Mouse (Mus musculus) heart, postnatal 0 days (tissue): ENCODE results near the gene Trmt1l. TPM values are rescaled to one million over a fixed set of nuclear protein-coding genes. Genes with fewer than 3 reads are reported as not detected.
A peak's percentile ranks its signal among the peaks of the same experiment; 100 is the strongest.
"Not testable (repeated sequence)": the region's sequence is repeated elsewhere in the genome, so short reads cannot be mapped to it uniquely, and the experiment has no call there.

ENCODE experiments used
- ATAC-seq: fragments of 200-750 bp; cut with Nextera tagmentation; 2 replicates; pipeline ENCODE4 v1.8.0; 2017; ENCODE audit warnings: low read depth, moderate number of reproducible peaks, moderate library complexity; ENCODE audit not compliant: insufficient read depth
- DNase-seq: peaks from one replicate; pipeline ENCODE4 v3.0.0-alpha.2; 2016; ENCODE audit warnings: low spot score
- H3K27ac ChIP-seq: fragments of 300-500 bp; sonication (generic); 2 replicates; pipeline ENCODE4 v1.5.1; 2014; ENCODE audit warnings: low read depth, mild to moderate bottlenecking
- H3K27me3 ChIP-seq: fragments of 300-500 bp; sonication (generic); 2 replicates; pipeline ENCODE4 v1.6.1; 2014; ENCODE audit warnings: low read length, mixed read lengths; ENCODE audit not compliant: control insufficient read depth, insufficient read depth
- H3K36me3 ChIP-seq: fragments of 300-500 bp; sonication (generic); replicated peaks from 2 replicates; pipeline ENCODE4 v1.6.1; 2014; ENCODE audit warnings: low read length, mixed read lengths; ENCODE audit not compliant: control insufficient read depth, insufficient read depth
- H3K4me1 ChIP-seq: fragments of 300-500 bp; sonication (generic); 2 replicates; pipeline ENCODE4 v1.6.1; 2014; ENCODE audit warnings: antibody characterized with exemption; ENCODE audit not compliant: control insufficient read depth, insufficient read depth
- H3K4me2 ChIP-seq: fragments of 300-500 bp; sonication (generic); 2 replicates; pipeline ENCODE4 v1.6.1; 2014; ENCODE audit warnings: low read depth, mild to moderate bottlenecking, low read length, moderate library complexity
- H3K4me3 ChIP-seq: fragments of 300-500 bp; sonication (generic); 2 replicates; pipeline ENCODE4 v1.5.1; 2014; ENCODE audit warnings: low read depth, low read length
- H3K9ac ChIP-seq: fragments of 300-500 bp; sonication (generic); replicated peaks from 2 replicates; pipeline ENCODE4 v1.6.1; 2014; ENCODE audit warnings: low read depth, low read length, mixed read lengths
- H3K9me3 ChIP-seq: fragments of 300-500 bp; sonication (generic); replicated peaks from 2 replicates; pipeline ENCODE4 v1.6.1; 2016; ENCODE audit warnings: low read length; ENCODE audit not compliant: control insufficient read depth
- CTCF ChIP-seq: IDR thresholded peaks from 2 replicates; pipeline ENCODE4 v1.5.1; 2016; ENCODE audit warnings: antibody characterized with exemption, control low read depth, low read depth
- EP300 ChIP-seq: IDR thresholded peaks from 2 replicates; pipeline ENCODE4 v1.6.1; 2016; ENCODE audit warnings: antibody characterized with exemption, low read depth
- WGBS: fragments of 180-500 bp; shearing (Covaris S2); extraction: QIAGEN DNeasy Blood & Tissue Kit; methylation state at CpG from one replicate; pipeline ENCODE4 v1.1.7; 2014; 5-methylcytosine and 5-hydroxymethylcytosine counted together
- polyA plus RNA-seq: library from polyadenylated mRNA; unstranded; fragments of >200 nt; fragmentation: Nextera tagmentation; extraction: Ambion mirVana; gene quantifications from 2 replicates; pipeline ENCODE4 v1.2.1, GENCODE M21; 2015
- total RNA-seq: library from RNA; depleted of rRNA; stranded (reverse); fragments of >200 nt; gene quantifications from 2 replicates; pipeline ENCODE4 v1.2.3, GENCODE M21; 2014; ENCODE audit warnings: low replicate concordance

Trmt1l gene
- total and polyA plus RNA-seq, 2 experiments from 2014 or later, result 12.7 to 24.2 TPM

GRCm38 (mm10) chr1:151457087-151457486 is 28.7 kb downstream of the Trmt1l start:
- TF ChIP-seq EP300, result no peak
- no peak for TF ChIP-seq CTCF
- no peaks in the 10 kb centered on the region for H3K27me3 ChIP-seq
- H3K4me3 ChIP-seq, result no peak overlapping the region
- H3K9me3 ChIP-seq, result no peaks in the 10 kb centered on the region
- no peak overlapping the region for H3K4me2 ChIP-seq
- DNase-seq (no peak), ATAC-seq (no peak)
- 61% methylated on average over 5 of the region's 5 CpGs for WGBS
- H3K4me1 ChIP-seq, result no peaks in the 10 kb centered on the region
- H3K36me3 ChIP-seq, result peaks cover 63% of the 10 kb centered on the region
- no peak overlapping the region for H3K9ac ChIP-seq
- no peak overlapping the region for H3K27ac ChIP-seq

- no peak for DNase-seq
- whole genome bisulfite sequencing, result 83% methylated on average over 9 of the region's 9 CpGs
- TF ChIP-seq EP300, result no peak
- peak; percentile 21; the same call in 1 of the 2 replicates for TF ChIP-seq CTCF
These were observed 32.9 kb downstream of the Trmt1l start for GRCm38 (mm10) chr1:151461265-151461664.

GRCm38 (mm10) chr1:151464914-151465313 is 36.6 kb downstream of the Trmt1l start:
- Histone ChIP-seq H3K36me3 (peaks cover 22% of the 10 kb centered on the region), H3K9ac (no peak overlapping the region), H3K4me2 (no peak overlapping the region), H3K27me3 (no peaks in the 10 kb centered on the region), H3K27ac (no peak overlapping the region), H3K9me3 (no peaks in the 10 kb centered on the region), H3K4me3 (no peak overlapping the region), H3K4me1 (peaks cover 3% of the 10 kb centered on the region; the same call in 1 of the 2 replicates)
- WGBS, result 29% methylated on average over 4 of the region's 4 CpGs
- no peak for ATAC-seq
- DNase-seq, result no peak
- TF ChIP-seq EP300, result no peak
- TF ChIP-seq CTCF, result no peak

More at GRCm38 (mm10) chr1:151461265-151461664, 32.9 kb downstream of the Trmt1l start:
- H3K9me3 ChIP-seq, result no peaks in the 10 kb centered on the region
- H3K4me1 ChIP-seq, result peaks cover 3% of the 10 kb centered on the region; the same call in 1 of the 2 replicates
- H3K4me2 ChIP-seq, result no peak overlapping the region
- peaks cover 35% of the 10 kb centered on the region for H3K36me3 ChIP-seq
- no peak overlapping the region for H3K4me3 ChIP-seq
- H3K27me3 ChIP-seq, result no peaks in the 10 kb centered on the region
- no peak for ATAC-seq
- H3K9ac ChIP-seq, result no peak overlapping the region
- H3K27ac ChIP-seq, result no peak overlapping the region

- no peak overlapping the region for H3K27ac ChIP-seq
- peaks cover 25% of the 10 kb centered on the region for H3K36me3 ChIP-seq
- WGBS, result 86% methylated on average over 4 of the region's 4 CpGs
- no peak for DNase-seq
- no peak overlapping the region for H3K4me2 ChIP-seq
- no peak for ATAC-seq
- no peak overlapping the region for H3K4me3 ChIP-seq
- H3K4me1 ChIP-seq, result peaks cover 3% of the 10 kb centered on the region; the same call in 1 of the 2 replicates
- no peak for TF ChIP-seq CTCF
- TF ChIP-seq EP300, result no peak
- no peak overlapping the region for H3K9ac ChIP-seq
- no peaks in the 10 kb centered on the region for H3K27me3 ChIP-seq
- H3K9me3 ChIP-seq, result no peaks in the 10 kb centered on the region
These were observed 38.2 kb downstream of the Trmt1l start for GRCm38 (mm10) chr1:151466571-151466970.

- ATAC-seq, result no peak
- WGBS, result 77% methylated on average over 7 of the region's 7 CpGs
- TF ChIP-seq EP300 (no peak), CTCF (no peak)
These were observed 43.1 kb downstream of the Trmt1l start for GRCm38 (mm10) chr1:151471429-151471828.

GRCm38 (mm10) chr1:151472386-151472785 is 44.0 kb downstream of the Trmt1l start:
- not testable (repeated sequence) for H3K27ac ChIP-seq, H3K4me2 ChIP-seq, H3K4me1 ChIP-seq, DNase-seq, H3K27me3 ChIP-seq, H3K9me3 ChIP-seq, H3K4me3 ChIP-seq, H3K9ac ChIP-seq, ATAC-seq
- 92% methylated on average over 8 of the region's 8 CpGs for WGBS
- peaks cover 72% of the 10 kb centered on the region for H3K36me3 ChIP-seq

More at GRCm38 (mm10) chr1:151471429-151471828, 43.1 kb downstream of the Trmt1l start:
- Histone ChIP-seq H3K27me3 (no peaks in the 10 kb centered on the region), H3K9ac (no peak overlapping the region), H3K4me2 (no peak overlapping the region), H3K4me3 (no peak overlapping the region), H3K9me3 (no peaks in the 10 kb centered on the region), H3K4me1 (no peaks in the 10 kb centered on the region), H3K36me3 (peaks cover 67% of the 10 kb centered on the region), H3K27ac (no peak overlapping the region)
- DNase-seq, result no peak
